Mouse (Mus musculus): ENCODE data around the gene Slc19a3.

GRCm38 (mm10) chr1:83059278-83059677 is 21.0 kb upstream of the Slc19a3 start, which contains the start of gene A030005K14Rik:
- TF ChIP-seq POLR2A (IDR thresholded peaks at IDR 0.05; ENCODE audit: low read depth, low read length): no peak
- TF ChIP-seq CTCF (IDR thresholded peaks at IDR 0.05; ENCODE audit: extremely low read depth, insufficient read length, insufficient replicate concordance, low read depth, low read length): no peak

Measured in small intestine, adult 2 months (tissue).